Mouse (Mus musculus) stomach, postnatal 0 days (tissue): ENCODE data around the gene Slc5a10. TPM values are rescaled to one million over a fixed set of nuclear protein-coding genes. Genes with fewer than 3 reads are reported as not detected.

Source experiments
- ATAC-seq: fragments of 200-750 bp; cut with Nextera tagmentation; 2 replicates; pipeline ENCODE4 v1.8.0; 2017; ENCODE audit not compliant: low FRiP score, low TSS enrichment
- DNase-seq: peaks from one replicate; pipeline ENCODE4 v3.0.0-alpha.2; 2016; ENCODE audit warnings: low spot score
- H3K27ac ChIP-seq: fragments of 300-500 bp; sonication (generic); replicated peaks from 2 replicates; pipeline ENCODE4 v1.5.1; 2014; ENCODE audit warnings: mild to moderate bottlenecking, control low read depth
- H3K27me3 ChIP-seq: fragments of 300-500 bp; sonication (generic); 2 replicates; pipeline ENCODE4 v1.6.1; 2014; ENCODE audit warnings: low read length; ENCODE audit not compliant: control insufficient read depth, insufficient read depth
- H3K36me3 ChIP-seq: fragments of 300-500 bp; sonication (generic); 2 replicates; pipeline ENCODE4 v1.6.1; 2014; ENCODE audit warnings: low read length, mixed read lengths; ENCODE audit not compliant: control insufficient read depth, insufficient read depth
- H3K4me1 ChIP-seq: fragments of 300-500 bp; sonication (generic); replicated peaks from 2 replicates; pipeline ENCODE4 v1.6.1; 2014; ENCODE audit warnings: antibody characterized with exemption; ENCODE audit not compliant: control insufficient read depth, insufficient read depth
- H3K4me2 ChIP-seq: fragments of 300-500 bp; sonication (generic); replicated peaks from 2 replicates; pipeline ENCODE4 v1.6.1; 2014; ENCODE audit warnings: low read depth, mild to moderate bottlenecking, control low read depth, moderate library complexity
- H3K4me3 ChIP-seq: fragments of 300-500 bp; sonication (generic); 2 replicates; pipeline ENCODE4 v1.5.1; 2014; ENCODE audit warnings: low read depth, low read length, control low read depth
- H3K9ac ChIP-seq: fragments of 300-500 bp; sonication (generic); 2 replicates; pipeline ENCODE4 v1.6.1; 2014; ENCODE audit warnings: mild to moderate bottlenecking, low read length, control low read depth, mixed read lengths
- H3K9me3 ChIP-seq: fragments of 300-500 bp; sonication (generic); 2 replicates; pipeline ENCODE4 v1.6.1; 2016; ENCODE audit warnings: low read length; ENCODE audit not compliant: control insufficient read depth
- CTCF ChIP-seq: IDR thresholded peaks from 2 replicates; pipeline ENCODE4 v1.5.1; 2016; ENCODE audit warnings: antibody characterized with exemption, low read depth, mild to moderate bottlenecking, moderate library complexity
- EP300 ChIP-seq: optimal IDR thresholded peaks from 2 replicates; pipeline ENCODE3; 2016; ENCODE audit warnings: antibody characterized with exemption
- WGBS: fragments of 180-500 bp; shearing (Covaris S2); extraction: QIAGEN DNeasy Blood & Tissue Kit; methylation state at CpG from one replicate; pipeline ENCODE4 v1.1.7; 2014; 5-methylcytosine and 5-hydroxymethylcytosine counted together
- polyA plus RNA-seq: library from polyadenylated mRNA; unstranded; fragments of >200 nt; fragmentation: Nextera tagmentation; extraction: Ambion mirVana; gene quantifications from 2 replicates; pipeline ENCODE4 v1.2.1, GENCODE M21; 2015

Gene Slc5a10
- polyA plus RNA-seq, 1 experiment from 2014 or later = not detected

DNA sequence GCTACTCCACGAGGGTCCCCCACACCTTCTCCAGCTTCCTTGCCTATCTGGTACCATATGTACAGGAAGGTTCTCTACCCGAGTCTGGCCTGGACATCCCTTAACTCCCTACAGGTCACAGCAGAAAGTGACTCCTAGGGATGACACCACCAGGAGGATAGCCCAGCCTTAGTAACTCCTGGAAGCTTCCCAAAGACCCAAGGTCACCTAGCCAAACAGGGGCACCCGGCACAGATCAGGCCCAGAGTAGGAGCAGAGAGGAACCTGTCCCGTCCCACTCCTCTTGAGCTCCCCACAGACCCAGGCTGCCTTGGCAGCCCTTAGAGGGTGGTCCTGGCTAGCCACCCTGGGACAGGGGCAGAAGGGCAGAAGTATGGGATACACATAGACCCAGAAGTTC is 55.2 kb downstream of the Slc5a10 start:
- Histone ChIP-seq H3K9ac (no peak overlapping the region), H3K4me3 (no peak overlapping the region), H3K9me3 (no peaks in the 10 kb centered on the region), H3K4me2 (no peak overlapping the region), H3K27ac (no peak overlapping the region), H3K27me3 (no peaks in the 10 kb centered on the region), H3K36me3 (no peaks in the 10 kb centered on the region), H3K4me1 (no peaks in the 10 kb centered on the region)
- TF ChIP-seq EP300 (no peak), CTCF (no peak)
- DNase-seq = no peak
- 90% methylated on average over 4 of the region's 4 CpGs for WGBS
- ATAC-seq = no peak

DNA sequence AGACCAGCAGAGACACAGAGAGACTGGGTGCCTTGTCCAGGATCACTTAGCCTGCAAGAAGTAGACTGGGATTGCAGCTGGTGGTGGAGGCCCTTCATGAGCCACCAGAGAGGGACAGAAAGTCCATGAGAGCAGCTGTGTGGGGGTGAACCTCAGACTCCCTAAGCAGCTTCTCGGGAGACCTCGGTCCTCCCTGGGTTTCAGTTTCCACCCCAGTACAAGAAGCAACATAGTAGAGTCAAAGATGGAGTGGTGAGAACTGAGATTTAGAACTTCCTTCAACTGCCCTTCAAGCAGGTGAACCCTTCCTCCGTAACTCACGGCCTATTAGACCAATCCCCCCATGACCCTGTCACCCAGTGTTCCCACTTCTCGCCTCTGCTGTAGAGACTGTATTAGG is 58.4 kb downstream of the Slc5a10 start:
- H3K4me1 ChIP-seq = no peaks in the 10 kb centered on the region
- WGBS = 87% methylated on average over 5 of the region's 5 CpGs
- no peak overlapping the region for H3K9ac ChIP-seq
- H3K4me3 ChIP-seq = no peak overlapping the region
- no peak overlapping the region for H3K4me2 ChIP-seq
- H3K9me3 ChIP-seq = no peaks in the 10 kb centered on the region
- no peak for DNase-seq
- no peak for ATAC-seq
- H3K27me3 ChIP-seq = no peaks in the 10 kb centered on the region
- H3K36me3 ChIP-seq = no peaks in the 10 kb centered on the region
- no peak for TF ChIP-seq EP300
- no peak for TF ChIP-seq CTCF
- H3K27ac ChIP-seq = no peak overlapping the region

DNA sequence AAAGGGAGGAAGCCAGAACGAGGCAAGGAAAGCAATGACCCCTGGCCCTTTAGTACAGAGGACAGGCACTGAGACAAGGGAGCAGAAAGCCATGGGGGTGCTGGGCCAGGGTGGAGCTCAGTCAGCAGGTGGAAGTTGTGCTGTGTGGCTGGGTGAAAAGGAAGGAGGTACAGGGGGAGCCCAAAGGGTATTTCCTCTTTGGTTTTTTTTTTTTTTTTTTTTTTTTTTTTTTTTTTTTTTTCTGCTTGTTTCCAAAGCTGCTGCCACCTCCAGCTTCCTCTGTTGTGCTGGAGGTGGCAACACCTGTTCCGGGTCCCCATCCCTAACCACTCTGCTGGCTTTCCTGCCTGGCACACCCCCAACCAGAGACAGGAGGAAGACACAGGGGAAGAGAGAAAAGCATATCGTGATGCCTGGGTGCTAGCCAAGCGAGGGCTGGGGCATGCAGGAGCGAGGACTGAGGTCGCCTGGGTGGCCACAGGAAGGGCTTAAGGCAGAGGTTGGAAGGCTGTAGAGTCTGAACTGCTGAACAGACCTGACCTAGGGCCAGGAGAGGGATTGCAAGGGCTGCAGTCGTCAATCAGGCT is 59.7 kb downstream of the Slc5a10 start:
- Histone ChIP-seq H3K27me3 (no peaks in the 10 kb centered on the region), H3K36me3 (no peaks in the 10 kb centered on the region), H3K9ac (no peak overlapping the region), H3K4me2 (no peak overlapping the region), H3K4me3 (no peak overlapping the region), H3K9me3 (no peaks in the 10 kb centered on the region), H3K27ac (no peak overlapping the region), H3K4me1 (no peaks in the 10 kb centered on the region)
- ATAC-seq = no peak
- 71% methylated on average over 7 of the region's 7 CpGs for WGBS
- TF ChIP-seq CTCF (no peak), EP300 (no peak)
- no peak for DNase-seq

- Histone ChIP-seq H3K9me3 (no peaks in the 10 kb centered on the region), H3K27ac (no peak overlapping the region), H3K27me3 (no peaks in the 10 kb centered on the region), H3K9ac (no peak overlapping the region), H3K4me2 (no peak overlapping the region), H3K36me3 (no peaks in the 10 kb centered on the region), H3K4me3 (no peak overlapping the region), H3K4me1 (no peaks in the 10 kb centered on the region)
- 79% methylated on average over 8 of the region's 8 CpGs for WGBS
- TF ChIP-seq CTCF = no peak
- TF ChIP-seq EP300 = no peak
- ATAC-seq = no peak
- no peak for DNase-seq
Observed at GRCm38 (mm10) chr11:61660001-61660400, 60.6 kb downstream of the Slc5a10 start.

DNA sequence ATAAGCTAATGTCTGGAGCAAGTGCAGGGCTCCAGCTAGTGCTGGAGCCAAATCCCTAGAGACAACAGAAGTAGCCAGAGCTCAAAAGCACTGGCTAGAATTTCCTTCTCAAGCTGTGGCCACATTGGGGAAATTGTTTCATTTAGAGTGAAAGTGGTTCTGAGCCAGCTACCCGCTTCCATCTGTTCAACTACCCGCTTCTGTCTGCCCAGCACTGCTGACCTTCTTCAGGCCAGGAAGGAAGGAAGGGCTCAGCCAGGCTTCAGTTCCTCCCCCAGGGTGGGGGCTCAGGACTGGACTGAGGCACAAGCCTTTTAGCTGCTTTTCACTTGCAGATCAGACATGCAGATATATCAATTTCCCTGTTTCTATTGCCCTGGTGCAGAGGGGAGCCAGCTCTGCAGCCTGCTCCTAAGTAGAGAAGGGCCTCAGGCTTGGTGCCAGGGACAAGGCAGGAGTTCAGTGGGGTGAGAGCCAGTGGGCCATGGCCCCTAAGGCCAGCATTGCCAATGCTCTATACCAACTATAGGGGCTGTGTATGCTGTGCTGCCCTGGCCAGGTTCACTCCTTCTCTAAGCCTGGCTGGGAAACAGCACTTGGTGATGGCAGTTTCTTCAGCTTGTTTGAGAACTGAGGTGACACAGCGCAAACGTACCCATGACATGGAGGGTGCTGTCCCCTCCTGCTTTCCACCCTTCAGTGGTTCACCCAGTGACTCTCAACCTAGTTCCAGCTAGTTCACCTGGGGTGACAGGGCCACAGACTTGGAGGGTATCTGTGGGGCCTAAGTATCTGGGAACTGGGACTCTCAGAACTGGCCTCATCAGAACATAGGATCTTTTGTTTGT is 61.4 kb downstream of the Slc5a10 start:
- H3K4me1 ChIP-seq = no peaks in the 10 kb centered on the region
- TF ChIP-seq EP300 = no peak
- no peak for TF ChIP-seq CTCF
- H3K27me3 ChIP-seq = no peaks in the 10 kb centered on the region
- 74% methylated on average over 4 of the region's 4 CpGs for WGBS
- no peak for DNase-seq
- H3K9me3 ChIP-seq = no peaks in the 10 kb centered on the region
- H3K36me3 ChIP-seq = no peaks in the 10 kb centered on the region
- ATAC-seq = no peak
- H3K4me2 ChIP-seq = no peak overlapping the region
- H3K4me3 ChIP-seq = no peak overlapping the region
- H3K27ac ChIP-seq = no peak overlapping the region
- peak overlapping the region; percentile 13; the same call in 1 of the 2 replicates for H3K9ac ChIP-seq

GRCm38 (mm10) chr11:61658360-61658922 is 62.2 kb downstream of the Slc5a10 start:
- Histone ChIP-seq H3K4me1 (no peaks in the 10 kb centered on the region), H3K27ac (no peak overlapping the region), H3K4me3 (no peak overlapping the region), H3K27me3 (no peaks in the 10 kb centered on the region), H3K9ac (no peak overlapping the region), H3K36me3 (no peaks in the 10 kb centered on the region), H3K9me3 (no peaks in the 10 kb centered on the region), H3K4me2 (no peak overlapping the region)
- TF ChIP-seq CTCF (no peak), EP300 (no peak)
- DNase-seq (no peak), ATAC-seq (no peak)
- WGBS = 88% methylated on average over 3 of the region's 3 CpGs
